Mouse (Mus musculus): ENCODE measurements around the gene H2afv.

H2afv gene

DNA sequence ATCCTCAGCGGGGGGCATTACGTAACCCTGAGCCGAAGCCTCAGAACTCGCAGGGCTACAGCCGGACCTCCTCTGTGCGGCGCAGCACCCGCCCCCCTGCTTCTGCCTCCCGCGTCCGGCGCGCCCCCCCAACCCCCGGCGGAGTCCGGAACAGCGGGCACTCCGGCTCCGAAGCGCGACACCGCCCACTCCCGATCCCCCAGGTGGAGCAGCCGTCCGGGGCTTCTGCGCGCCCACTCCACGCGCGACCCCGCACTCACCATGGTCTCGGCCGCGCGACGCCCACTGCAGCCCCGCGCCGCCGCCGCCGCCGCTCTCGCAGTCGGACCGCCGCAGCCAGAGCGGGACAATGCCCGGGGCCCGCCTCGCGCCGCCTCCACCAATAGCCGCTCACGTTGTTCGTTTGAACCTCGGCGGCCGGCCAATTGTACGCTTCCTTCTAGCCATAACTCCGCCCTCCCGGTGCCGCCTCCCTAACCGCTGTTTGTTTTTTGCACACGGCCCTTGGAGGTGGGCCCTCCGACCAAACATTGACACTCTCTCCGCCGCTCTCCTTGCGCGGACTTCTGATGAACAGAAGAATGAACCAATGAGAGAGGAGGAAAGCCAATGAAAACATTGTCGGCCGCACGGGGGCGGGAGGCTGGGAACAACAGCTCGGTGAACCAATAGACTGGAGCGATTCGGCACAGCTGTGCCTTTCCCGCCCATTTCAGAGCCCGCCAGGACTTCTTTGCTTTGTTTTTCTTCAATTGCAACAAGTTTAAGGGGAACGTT is at the start of gene H2afv:
TSS of gene H2afv (minus strand) at position 367 of the 777 bp plus-strand sequence.
- in situ Hi-C loops (cut with MboI; ENCODE audit: low sequenced_read_pairs), result no loop called here

DNA sequence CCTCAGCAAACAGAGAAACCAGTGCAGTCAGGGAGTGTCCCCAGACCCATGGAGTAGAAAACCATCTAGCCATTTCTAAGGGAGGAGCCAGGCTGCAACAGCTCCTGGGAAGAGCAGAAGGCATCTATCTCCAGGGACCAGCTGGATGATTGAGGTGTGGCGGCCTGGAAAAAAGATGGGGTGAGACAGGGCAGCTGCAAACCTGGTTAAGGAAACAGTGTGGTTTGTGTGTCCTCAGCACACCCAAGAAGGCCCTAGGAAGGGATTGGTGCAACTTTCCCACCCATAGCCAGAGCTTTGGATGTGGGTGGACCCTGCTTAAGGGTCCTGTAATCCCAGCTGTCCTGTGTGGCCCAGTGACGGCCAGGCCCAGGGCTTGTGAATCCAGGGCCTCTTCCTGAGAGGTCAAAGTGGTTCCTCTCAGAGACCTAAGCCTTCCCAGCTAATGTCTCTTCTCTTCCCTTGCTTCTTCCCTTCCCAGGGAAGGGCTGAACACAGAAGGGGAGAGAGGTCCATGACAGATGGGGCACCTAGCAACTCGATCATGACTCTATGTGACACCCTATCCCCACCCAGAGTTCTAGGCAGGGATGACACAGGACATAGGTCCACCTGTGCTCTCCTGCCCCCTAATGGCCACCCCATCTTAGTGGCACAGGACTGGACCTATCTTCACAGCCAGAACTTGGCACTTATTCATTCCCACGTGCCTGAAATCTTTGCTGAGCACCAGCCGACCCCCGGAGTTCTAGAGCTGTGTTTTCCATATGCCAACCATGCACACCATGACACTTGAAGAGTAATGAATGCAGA is 45.7 kb upstream of the H2afv start:
- in situ Hi-C loops (cut with MboI; ENCODE audit: low sequenced_read_pairs), result no loop called here

DNA sequence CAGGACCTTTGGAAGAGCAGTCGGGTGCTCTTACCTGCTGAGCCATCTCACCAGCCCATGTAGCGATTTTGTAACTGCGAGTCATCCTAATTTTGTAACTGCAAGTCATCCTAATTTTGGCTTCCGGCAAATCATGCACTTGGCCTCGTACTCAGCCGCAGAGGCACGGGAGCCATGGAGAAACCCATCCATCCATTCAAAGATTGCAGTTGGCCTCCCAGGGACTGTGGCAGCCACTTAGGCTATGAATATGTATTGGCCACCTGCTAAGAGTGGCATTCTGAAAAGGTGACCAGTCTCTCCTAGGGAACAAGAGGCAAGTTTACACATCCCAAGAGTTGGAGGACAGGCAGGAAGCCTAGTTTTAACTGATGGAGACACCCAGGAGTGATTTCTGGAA is 45.0 kb upstream of the H2afv start:
- in situ Hi-C loops (cut with MboI; ENCODE audit: low sequenced_read_pairs), result no loop called here

DNA sequence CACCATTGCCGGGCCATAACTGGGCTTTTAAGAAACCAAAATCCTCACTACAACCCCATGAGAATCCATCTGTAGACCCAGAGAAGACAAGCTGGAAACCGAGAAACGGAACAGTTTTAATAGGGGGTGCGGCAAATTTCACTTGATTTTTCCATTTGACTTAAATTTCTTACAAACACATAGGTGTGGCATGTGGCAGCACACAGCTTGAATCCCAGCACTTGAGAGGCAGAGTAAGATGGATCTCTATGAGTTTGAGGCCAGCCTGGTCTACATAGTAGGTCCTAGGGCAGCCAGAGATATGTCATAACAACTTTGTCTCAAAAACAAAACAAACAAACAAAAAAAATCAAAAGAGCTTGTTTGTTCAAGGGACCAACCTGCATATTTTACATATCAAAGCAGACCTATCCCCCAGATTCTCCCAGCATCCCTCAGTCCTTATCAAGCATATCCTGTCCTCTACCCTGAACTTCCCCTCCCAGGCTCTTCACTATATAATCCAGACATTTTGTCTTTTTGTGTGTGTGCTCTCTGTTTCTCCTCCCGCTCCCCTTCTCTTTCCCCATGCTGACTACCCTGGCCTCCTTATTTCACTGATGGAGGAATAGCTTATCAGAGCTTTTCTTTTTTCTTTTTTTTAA is 43.9 kb upstream of the H2afv start:
- in situ Hi-C loops (cut with MboI; ENCODE audit: low sequenced_read_pairs), result no loop called here

DNA sequence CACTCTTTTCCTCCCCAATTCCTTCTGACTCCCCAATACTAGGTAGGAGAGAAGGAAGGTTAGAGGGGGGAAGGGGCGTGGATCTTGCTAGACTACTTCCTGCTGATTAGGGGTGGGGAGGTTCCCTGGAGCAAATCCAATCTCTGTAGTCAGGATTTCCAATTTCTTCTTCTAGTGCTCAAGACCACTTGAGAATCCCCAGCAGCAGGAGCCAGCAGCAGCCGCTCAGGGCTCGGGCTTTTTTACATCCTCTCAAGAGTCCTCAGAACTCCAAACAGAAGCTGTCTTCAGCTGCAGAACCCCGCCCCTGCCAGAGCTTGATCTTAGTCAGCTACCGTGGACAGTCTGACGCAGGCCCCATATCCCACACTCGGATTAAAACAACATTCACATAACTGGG is 43.3 kb upstream of the H2afv start:
- in situ Hi-C loops (cut with MboI; ENCODE audit: low sequenced_read_pairs), result no loop called here

DNA sequence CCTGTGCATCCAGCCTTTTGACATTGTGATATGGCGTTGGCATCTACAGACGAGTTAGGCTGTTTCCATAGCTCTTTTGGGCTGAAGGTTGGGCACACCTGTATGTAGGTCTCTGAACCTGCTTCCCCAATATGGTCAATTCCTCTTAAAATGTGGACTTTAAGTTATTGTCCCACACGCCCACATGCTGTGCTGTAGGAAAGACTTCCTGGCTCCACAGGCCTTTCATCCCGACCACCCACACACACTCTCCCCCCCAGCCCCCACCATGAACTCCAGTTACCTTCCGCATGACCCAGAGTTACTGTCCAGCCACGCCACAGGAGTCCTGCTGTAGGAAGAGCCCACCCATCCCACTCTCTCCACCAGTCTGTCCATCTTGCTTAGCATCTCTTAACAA is 42.7 kb upstream of the H2afv start:
- in situ Hi-C loops (cut with MboI; ENCODE audit: low sequenced_read_pairs), result no loop called here

DNA sequence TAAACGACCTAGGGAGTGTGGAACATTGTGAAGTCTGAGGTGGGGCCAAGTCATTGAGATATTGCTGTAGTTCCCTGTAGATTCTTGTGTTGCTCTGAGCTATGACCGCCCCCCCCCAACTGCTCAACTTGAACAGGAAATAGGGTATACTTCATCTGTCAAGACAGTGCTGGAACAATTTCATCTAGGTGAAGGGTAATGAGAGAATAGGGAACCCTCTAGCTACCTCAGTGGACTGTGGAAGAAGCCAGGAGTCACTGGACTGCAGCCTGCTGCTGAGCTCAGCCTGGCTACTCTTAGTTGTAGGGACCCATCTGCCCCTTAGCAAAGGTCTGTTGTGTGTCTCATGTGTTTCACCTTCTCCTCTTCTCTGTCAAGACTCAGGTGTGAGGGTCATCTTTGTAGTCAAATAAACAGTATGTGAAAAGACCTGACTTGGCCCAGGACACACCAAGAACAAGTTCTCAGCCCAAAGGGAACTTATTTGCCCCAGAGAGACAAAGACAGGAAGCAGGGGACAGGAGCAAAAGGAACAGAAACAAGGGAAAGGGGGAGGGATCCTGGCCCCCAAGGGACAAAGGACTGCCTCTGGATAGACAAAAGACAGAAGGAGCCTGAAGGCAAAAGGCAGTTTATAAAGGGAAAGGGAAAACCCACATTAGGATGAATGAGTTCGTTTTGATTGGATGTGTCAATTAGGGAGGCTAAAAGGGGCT is 40.2 kb upstream of the H2afv start:
- in situ Hi-C loops (cut with MboI; ENCODE audit: low sequenced_read_pairs), result no loop called here

DNA sequence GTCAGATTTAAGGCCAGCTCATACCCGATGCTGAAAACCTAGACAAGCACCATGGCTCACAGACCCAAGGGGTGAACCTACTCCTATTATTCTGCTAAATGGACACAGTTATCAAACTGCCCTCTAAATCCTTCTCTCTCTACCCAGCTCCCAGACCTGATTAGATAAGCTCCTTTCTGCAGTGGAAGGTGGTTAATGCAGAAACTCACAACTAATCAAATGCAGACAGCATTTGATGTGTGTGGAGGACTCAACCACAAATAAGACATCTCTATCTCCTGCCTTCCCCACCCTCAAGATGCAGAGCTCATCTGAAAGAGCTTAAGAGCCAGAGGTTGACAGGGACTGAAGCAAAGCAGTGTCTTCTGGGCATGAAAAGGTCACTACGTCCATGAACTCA is 38.9 kb upstream of the H2afv start:
- in situ Hi-C loops (cut with MboI; ENCODE audit: low sequenced_read_pairs), result no loop called here

DNA sequence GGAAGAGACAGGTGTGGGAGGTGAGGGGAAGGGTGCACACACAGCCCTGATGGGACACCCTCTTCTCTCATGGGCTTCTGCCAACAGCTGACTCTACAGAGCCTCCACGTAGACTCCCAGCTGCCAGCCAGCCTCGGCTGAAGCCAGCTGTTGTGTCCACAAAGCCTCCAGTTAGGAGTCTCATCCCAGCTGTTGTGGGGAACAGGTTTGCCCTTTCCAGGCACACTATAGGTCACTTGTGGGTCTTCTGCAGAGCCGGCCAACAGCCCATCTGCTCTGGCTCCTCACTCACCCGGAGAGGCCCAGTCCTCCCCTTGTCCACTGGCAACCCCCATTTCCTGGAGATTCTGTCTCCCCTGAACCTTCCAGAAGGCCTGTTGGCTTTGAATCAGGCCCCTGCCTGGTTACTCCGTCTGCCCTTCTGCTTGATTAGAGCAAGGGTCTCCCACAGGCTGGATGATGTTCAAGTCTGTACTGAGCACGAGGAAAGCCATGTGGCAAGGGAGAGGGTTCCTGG is 37.5 kb upstream of the H2afv start:
- in situ Hi-C loops (cut with MboI; ENCODE audit: low sequenced_read_pairs), result no loop called here

DNA sequence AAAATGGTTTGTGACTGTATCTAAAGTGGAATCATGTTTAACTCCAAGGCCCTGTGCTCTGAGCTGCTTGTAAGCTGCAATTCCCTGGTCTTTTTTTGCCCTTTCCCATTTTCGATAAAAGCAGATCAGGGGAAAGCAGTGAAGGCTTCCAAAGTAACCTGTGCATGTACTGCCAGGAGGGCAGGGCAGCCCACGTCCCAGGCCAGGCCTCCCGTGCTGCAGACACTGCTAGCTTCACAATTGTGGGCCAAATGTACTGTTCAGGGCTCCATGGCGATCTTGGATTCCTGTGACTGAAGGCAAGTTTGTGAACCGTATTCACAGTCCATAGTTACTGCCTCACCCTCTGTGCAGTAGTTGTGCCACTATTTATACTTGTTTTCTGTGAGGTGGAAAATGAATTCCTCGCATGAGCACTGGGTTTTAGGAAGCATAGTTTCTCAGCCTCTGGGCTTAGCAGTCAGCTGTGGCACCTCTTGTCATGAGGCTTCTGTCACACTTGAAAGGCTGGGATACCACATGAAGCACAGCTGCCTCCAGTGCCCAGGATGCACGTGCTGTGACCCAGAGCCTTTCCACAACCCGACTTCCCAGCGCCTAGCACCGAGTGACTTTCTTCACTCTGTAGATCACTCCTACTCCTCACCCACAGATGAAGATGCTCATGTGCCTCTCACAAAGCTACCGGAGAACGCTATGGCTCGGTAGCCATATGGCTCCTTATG is 36.6 kb upstream of the H2afv start:
- in situ Hi-C loops (cut with MboI; ENCODE audit: low sequenced_read_pairs), result no loop called here

DNA sequence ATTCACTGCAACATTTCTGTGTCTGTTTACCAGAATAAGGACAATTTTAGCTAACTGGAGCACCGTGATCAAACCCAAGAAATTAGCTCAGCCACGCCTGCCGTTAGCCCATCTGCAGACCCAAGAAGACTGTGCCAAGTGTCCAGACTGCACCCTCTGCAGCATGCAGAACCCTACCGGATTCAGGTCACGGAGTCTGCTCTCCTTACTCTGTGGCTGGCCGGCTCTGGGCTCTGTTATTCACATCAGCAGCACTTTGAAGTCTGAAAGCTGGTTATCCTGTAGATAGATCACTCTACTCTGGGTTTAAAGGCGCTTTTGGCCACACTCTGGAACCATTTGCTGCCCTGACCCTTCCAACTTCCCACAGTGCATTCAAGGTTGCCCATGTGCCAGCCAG is 35.9 kb upstream of the H2afv start:
- in situ Hi-C loops (cut with MboI; ENCODE audit: low sequenced_read_pairs), result no loop called here

DNA sequence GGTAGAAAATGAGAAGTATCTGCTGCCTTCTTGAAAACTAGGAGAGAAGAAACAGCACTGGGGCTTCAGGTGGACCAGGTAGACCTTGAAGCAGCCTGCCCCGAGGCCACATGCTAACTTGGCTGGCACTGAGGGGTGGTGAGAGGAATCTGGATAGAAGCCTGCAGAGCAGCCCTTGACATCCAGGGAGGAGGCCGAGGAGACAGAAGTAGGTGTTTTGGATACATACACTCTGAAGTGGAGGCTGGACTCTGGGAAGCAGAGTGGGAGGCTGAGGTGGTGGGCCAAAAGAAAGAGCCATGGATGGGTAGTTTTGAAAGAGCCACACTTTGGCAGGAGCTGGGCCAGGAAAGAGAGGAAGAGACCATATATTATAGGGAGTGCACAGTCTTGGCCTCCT is 35.0 kb upstream of the H2afv start:
- in situ Hi-C loops (cut with MboI; ENCODE audit: low sequenced_read_pairs), result no loop called here

DNA sequence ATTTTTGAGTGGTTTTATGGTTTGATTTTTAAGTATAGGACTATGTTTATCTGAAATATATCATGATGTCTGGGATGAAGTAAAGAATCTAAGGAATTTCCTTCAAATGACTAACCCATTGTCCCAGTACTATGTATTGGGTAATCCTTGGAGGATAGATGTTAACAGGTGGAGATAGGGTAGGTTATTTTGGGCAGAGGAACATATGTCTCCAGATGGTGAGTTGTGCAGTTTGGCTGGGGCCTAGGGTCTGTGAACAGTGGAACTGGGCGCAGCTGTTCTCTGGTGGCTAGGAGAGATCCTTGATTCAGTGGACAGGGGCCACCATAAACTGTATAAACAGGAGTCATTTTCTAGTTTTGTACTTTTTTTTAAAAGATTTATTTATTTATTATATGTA is 33.1 kb upstream of the H2afv start:
- in situ Hi-C loops (cut with MboI; ENCODE audit: low sequenced_read_pairs), result no loop called here

DNA sequence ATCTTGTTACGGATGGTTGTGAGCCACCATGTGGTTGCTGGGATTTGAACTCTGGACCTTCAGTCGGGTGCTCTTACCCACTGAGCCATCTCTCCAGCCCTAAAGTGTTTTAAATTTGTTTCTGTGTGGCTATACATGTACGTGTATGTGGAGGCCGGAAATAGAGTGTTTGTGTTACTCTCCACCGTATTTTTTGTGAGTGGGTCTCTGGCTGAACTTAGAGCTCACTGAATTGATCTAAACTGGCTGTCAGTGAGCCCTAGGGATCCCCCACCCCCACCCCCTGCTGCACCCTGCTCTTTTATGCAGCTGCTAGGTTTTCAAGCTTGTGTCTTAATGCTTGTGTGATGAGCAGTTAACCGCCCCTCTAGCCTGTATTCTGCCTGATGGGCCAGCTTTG is 32.6 kb upstream of the H2afv start:
- in situ Hi-C loops (cut with MboI; ENCODE audit: low sequenced_read_pairs), result no loop called here

DNA sequence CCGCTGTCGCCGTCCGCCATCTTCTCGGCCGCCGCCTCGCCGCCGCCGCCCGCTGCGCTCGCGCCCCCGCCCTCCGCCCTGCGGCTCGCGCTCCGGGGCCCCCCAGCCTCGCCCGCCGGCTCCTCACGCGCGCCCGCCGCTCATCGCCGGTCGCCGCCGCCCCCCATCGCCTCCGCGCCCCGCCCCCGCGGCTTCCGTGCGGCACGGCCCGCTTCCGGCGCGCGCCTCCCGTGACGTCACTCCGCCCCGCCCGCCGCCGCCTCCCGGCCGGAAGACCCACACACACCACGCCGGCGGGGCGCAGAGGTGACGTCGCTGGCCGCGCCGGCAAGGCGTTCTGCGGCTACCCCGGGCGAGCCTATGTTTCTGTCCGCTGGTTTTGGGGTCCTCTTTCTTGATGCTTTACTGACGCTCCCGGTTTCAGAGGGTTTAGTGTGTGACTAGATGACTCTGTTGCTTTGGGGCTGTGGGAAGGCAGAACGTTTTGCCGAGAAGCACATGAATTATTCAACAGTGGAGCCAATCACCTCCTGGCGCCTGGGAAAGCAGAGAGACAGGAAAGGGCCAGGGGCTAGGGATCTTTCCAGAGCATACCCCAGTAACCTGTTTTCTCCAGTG is 31.7 kb upstream of the H2afv start, which contains the start of gene Purb:
TSS of gene Purb (minus strand) at position 51 of the 618 bp plus-strand sequence.
- in situ Hi-C loops (cut with MboI; ENCODE audit: low sequenced_read_pairs), result no loop called here

DNA sequence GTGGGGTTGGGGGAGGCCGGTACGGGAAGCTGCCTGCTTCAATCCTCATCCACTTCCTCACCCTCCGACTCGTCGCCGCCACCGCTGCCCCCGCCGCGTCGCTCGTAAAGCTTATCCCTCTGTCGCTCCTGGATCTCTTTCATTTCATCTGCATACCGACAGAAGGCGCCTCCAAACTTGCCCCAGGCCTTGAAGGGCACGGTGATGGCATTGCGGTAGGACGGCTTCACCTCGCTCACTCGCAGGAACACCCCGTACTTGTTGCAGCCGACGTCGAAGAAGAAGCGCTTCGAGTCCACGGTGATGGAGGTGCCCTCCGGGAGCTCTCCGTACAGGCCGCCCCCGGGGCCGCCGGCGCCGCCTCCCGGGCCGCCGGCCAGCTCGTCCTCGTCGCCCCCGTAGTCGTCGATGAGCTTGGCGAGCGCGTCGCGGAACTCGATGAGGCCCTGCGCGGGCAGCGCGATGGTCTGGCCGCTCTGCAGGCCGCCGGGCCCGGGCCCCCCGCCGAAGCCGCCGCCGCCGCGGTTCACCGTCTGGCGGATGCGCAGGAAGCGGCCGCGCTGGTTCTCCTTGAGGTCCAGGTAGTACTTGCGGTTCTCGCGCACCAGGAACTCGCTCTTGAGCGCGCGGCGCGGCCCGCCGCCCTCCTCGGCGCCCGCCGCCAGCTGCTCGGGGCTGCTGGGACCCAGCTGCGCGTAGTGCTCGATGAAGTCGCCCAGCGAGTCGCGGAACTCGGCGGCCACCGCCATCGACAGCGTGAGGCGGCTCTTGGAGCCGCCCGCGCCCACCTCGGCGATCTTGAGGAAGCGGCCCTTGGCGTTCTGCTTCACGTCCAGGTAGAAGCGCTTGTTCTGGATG is 30.9 kb upstream of the H2afv start:
- in situ Hi-C loops (cut with MboI; ENCODE audit: low sequenced_read_pairs), result no loop called here

DNA sequence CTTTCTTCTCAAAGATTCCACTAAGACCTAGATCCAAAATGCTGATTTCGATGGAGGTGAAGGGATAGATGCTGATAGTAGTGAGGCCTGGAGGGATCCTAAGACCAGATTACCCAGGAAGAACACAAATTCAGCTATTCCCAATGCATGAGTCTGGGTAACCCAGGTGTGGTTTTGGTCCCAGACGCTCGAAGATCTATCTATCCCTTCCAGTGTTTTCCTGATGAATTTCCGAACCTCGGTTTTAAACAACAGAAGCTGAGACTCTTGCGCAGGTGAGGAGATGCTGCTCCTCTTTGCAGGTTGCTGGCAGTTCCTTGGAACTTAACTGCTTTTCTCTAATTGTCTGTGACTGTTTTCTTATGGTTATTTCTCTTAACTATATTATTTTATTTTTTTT is 30.1 kb upstream of the H2afv start:
- in situ Hi-C loops (cut with MboI; ENCODE audit: low sequenced_read_pairs), result no loop called here

DNA sequence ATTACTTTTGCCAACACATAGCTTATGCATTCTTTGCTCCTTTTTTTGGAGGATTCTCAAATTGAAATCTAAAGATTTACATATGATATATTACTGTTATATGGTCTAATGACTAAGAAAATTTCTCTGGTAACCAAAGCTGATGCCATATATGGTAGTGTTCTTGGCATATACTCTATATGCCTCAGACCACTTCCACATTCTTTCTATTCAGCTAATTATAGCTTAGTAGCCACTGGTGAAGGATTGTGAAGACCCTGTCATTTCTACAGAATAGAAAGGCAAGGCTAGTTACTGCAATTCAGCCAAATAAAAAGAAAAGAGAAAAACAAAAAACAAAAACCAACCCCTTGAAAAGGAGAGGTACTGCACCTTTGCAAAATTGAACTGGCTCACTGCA is 27.8 kb upstream of the H2afv start:
- in situ Hi-C loops (cut with MboI; ENCODE audit: low sequenced_read_pairs), result no loop called here

DNA sequence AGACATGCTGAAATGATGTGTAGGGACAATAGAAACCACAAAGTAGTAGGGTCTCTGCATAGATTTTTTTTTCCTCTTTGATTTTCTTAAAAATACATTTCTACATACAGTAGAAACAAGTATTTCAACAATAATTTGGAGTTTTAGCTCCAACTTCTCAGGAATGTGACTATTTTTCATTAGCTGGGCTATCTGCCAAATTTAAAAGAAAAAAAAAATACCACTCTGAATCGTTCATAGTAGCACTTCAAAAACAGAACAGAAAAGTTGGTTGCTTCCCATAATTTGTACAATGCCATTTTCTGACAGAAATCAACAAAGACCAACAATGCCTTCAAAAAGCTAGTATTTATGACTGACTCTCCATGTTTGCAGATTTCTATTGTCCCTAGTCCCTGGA is 27.2 kb upstream of the H2afv start:
- in situ Hi-C loops (cut with MboI; ENCODE audit: low sequenced_read_pairs), result no loop called here
